Mouse (Mus musculus): ENCODE results near the gene Gm6040. TPM values are rescaled to one million over a fixed set of nuclear protein-coding genes. Genes with fewer than 3 reads are reported as not detected.

Gm6040 gene
- polyA plus RNA-seq, 1 experiment: not detected

- Histone ChIP-seq H3K27me3 (replicated peaks; ENCODE audit: control insufficient read depth, insufficient read depth, low read length) (no peaks in the 10 kb centered on the region), H3K27ac (ENCODE audit: insufficient read depth, low read depth, low read length) (no peak within 1 kb of the TSS), H3K36me3 (ENCODE audit: control insufficient read depth, insufficient read depth, low read length) (no peaks in the 10 kb centered on the region), H3K4me1 (ENCODE audit: control insufficient read depth, insufficient read depth, low read length) (no peaks in the 10 kb centered on the region), H3K4me3 (ENCODE audit: insufficient read depth, low read depth, low read length) (no peak within 1 kb of the TSS)
- 84% methylated on average over 2 of the region's 2 CpGs for WGBS
- no peak for DNase-seq
- TF ChIP-seq POLR2A (IDR thresholded peaks at IDR 0.05; ENCODE audit: low read depth, low read length) (no peak), CTCF (conservative IDR thresholded peaks at IDR 0.05; ENCODE audit: insufficient read depth, insufficient read length, low read depth, low read length) (no peak)
These were observed 29.5 kb downstream of the Gm6040 start, which contains the start of gene Defb33 for GRCm38 (mm10) chr8:20892369-20892768. Gene Defb33, plus strand, starts transcription at chr8:20892669.

GRCm38 (mm10) chr8:20874608-20875007, 47.3 kb downstream of the Gm6040 start:
- TF ChIP-seq POLR2A (IDR thresholded peaks at IDR 0.05; ENCODE audit: low read depth, low read length): no peak
- no peak for TF ChIP-seq CTCF (conservative IDR thresholded peaks at IDR 0.05; ENCODE audit: insufficient read depth, insufficient read length, low read depth, low read length)
- no peak overlapping the region for H3K4me3 ChIP-seq (ENCODE audit: insufficient read depth, low read depth, low read length)
- no peaks in the 10 kb centered on the region for H3K36me3 ChIP-seq (ENCODE audit: control insufficient read depth, insufficient read depth, low read length)
- no peak for DNase-seq
- no peaks in the 10 kb centered on the region for H3K27me3 ChIP-seq (replicated peaks; ENCODE audit: control insufficient read depth, insufficient read depth, low read length)
- H3K27ac ChIP-seq (ENCODE audit: insufficient read depth, low read depth, low read length): no peak overlapping the region
- H3K4me1 ChIP-seq (ENCODE audit: control insufficient read depth, insufficient read depth, low read length): no peaks in the 10 kb centered on the region
- 24% methylated on average over 6 of the region's 6 CpGs for WGBS

Other genes with a start within 250 kb of the Gm6040 start
- gene Defb33, start 29.4 kb downstream of the Gm6040 start, polyA plus RNA-seq (2012; rRNA removed): 0.27 TPM in 1 of 2 replicates, not detected in the other
- 0.41 TPM in 1 of 2 replicates, not detected in the other for gene Gm15056, start 19.4 kb downstream of the Gm6040 start, polyA plus RNA-seq (2012; rRNA removed)
- not detected in 2 replicates for gene AY761185, start 22.6 kb upstream of the Gm6040 start, polyA plus RNA-seq (2012; rRNA removed)
- gene Defa21, start 103.5 kb upstream of the Gm6040 start, polyA plus RNA-seq (2012; rRNA removed): not detected in 2 replicates
- gene Defa23, start 133.0 kb upstream of the Gm6040 start, polyA plus RNA-seq (2012; rRNA removed): not detected in 2 replicates
- gene Defa35, start 143.0 kb upstream of the Gm6040 start, polyA plus RNA-seq (2012; rRNA removed): not detected in 2 replicates
- gene Defa25, start 162.4 kb upstream of the Gm6040 start, polyA plus RNA-seq (2012; rRNA removed): not detected in 2 replicates
- gene Gm14851, start 174.0 kb upstream of the Gm6040 start, polyA plus RNA-seq (2012; rRNA removed): 0.50 TPM in 1 of 2 replicates, not detected in the other
- gene Defa30, start 212.6 kb upstream of the Gm6040 start, polyA plus RNA-seq (2012; rRNA removed): not detected in 2 replicates
- not detected in 2 replicates for gene Defa22, start 240.2 kb upstream of the Gm6040 start, polyA plus RNA-seq (2012; rRNA removed)